Mouse (Mus musculus): ENCODE results near the gene Prkag1. TPM values are rescaled to one million over a fixed set of nuclear protein-coding genes. Genes with fewer than 3 reads are reported as not detected.
"Not testable (repeated sequence)": the region's sequence is repeated elsewhere in the genome, so short reads cannot be mapped to it uniquely, and the experiment has no call there.

Prkag1 gene
- polyA plus RNA-seq, 1 experiment from 2014 or later = 128 TPM

DNA sequence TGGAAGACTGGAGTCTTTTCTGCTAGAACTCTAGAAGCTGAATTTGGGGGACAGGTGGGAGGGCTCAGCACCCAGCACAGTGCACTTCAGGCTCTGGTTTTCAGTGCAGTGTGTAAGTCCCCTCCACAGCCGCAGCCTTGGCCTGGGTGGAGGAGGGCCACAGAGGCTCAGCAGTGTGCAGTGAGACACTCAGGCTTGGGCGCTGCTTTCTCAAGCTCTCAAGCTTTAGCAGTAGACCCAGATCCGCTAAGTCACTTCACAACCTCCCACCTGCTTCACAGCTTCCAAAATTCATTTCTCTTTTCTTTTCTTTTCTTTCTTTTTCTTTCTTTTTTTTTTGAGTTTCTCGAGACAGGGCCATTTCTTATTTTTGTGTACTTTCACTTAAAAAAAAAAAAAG is 10.4 kb downstream of the Prkag1 start:
- no peak overlapping the region for H3K4me3 ChIP-seq (ENCODE audit: low read depth, low read length)
- H3K27me3 ChIP-seq (replicated peaks; ENCODE audit: control insufficient read depth, insufficient read depth, low read length) = no peaks in the 10 kb centered on the region
- DNase-seq (ENCODE audit: low spot score) = no peak
- ATAC-seq (replicated peaks; ENCODE audit: low FRiP score) = no peak
- H3K9me3 ChIP-seq (ENCODE audit: control insufficient read depth, low read length) = no peaks in the 10 kb centered on the region
- H3K4me2 ChIP-seq = no peak overlapping the region
- H3K27ac ChIP-seq (ENCODE audit: low read depth, low read length) = no peak overlapping the region
- WGBS = 87% methylated on average over 4 of the region's 4 CpGs
- no peaks in the 10 kb centered on the region for H3K4me1 ChIP-seq (replicated peaks; ENCODE audit: control insufficient read depth, insufficient read depth, low read length)
- no peak overlapping the region for H3K9ac ChIP-seq (ENCODE audit: low read depth, low read length)
- peaks cover 32% of the 10 kb centered on the region for H3K36me3 ChIP-seq (ENCODE audit: control insufficient read depth, insufficient read depth, low read length)

DNA sequence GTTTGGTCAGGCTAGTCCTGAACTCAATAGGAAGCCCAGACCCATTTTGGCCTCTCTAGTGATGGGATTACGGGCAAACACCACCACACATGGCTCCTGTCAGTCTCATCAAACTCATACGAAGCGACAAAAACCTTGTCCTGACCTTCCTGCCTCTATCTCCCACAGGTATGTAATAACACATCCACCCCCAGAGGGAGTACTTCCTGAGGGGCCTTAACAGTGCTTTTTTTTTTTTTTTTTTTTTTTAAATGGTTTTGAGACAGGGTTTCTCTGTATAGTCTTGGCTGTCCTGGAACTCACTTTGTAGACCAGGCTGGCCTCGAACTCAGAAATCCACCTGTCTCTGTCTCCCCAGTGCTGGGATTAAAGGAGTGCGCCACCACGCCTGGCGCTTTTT is 13.2 kb downstream of the Prkag1 start:
- no peaks in the 10 kb centered on the region for H3K9me3 ChIP-seq (ENCODE audit: control insufficient read depth, low read length)
- no peak overlapping the region for H3K27ac ChIP-seq (ENCODE audit: low read depth, low read length)
- H3K4me1 ChIP-seq (replicated peaks; ENCODE audit: control insufficient read depth, insufficient read depth, low read length) = no peaks in the 10 kb centered on the region
- H3K27me3 ChIP-seq (replicated peaks; ENCODE audit: control insufficient read depth, insufficient read depth, low read length) = no peaks in the 10 kb centered on the region
- no peak overlapping the region for H3K4me3 ChIP-seq (ENCODE audit: low read depth, low read length)
- WGBS = 91% methylated on average over 7 of the region's 7 CpGs
- peaks cover 30% of the 10 kb centered on the region for H3K36me3 ChIP-seq (ENCODE audit: control insufficient read depth, insufficient read depth, low read length)
- DNase-seq (ENCODE audit: low spot score) (no peak), ATAC-seq (replicated peaks; ENCODE audit: low FRiP score) (no peak)
- H3K4me2 ChIP-seq = no peak overlapping the region
- H3K9ac ChIP-seq (ENCODE audit: low read depth, low read length) = no peak overlapping the region

GRCm38 (mm10) chr15:98812741-98813424 is 18.4 kb downstream of the Prkag1 start:
- Histone ChIP-seq H3K9ac (ENCODE audit: low read depth, low read length) (no peak overlapping the region), H3K9me3 (ENCODE audit: control insufficient read depth, low read length) (no peaks in the 10 kb centered on the region), H3K4me1 (replicated peaks; ENCODE audit: control insufficient read depth, insufficient read depth, low read length) (peaks cover 7% of the 10 kb centered on the region), H3K4me3 (ENCODE audit: low read depth, low read length) (no peak overlapping the region), H3K4me2 (no peak overlapping the region), H3K27me3 (replicated peaks; ENCODE audit: control insufficient read depth, insufficient read depth, low read length) (peaks cover 23% of the 10 kb centered on the region), H3K27ac (ENCODE audit: low read depth, low read length) (no peak overlapping the region), H3K36me3 (ENCODE audit: control insufficient read depth, insufficient read depth, low read length) (peaks cover 27% of the 10 kb centered on the region)
- ATAC-seq (replicated peaks; ENCODE audit: low FRiP score) = no peak
- DNase-seq (ENCODE audit: low spot score) = no peak
- WGBS = 81% methylated on average over 20 of the region's 20 CpGs

DNA sequence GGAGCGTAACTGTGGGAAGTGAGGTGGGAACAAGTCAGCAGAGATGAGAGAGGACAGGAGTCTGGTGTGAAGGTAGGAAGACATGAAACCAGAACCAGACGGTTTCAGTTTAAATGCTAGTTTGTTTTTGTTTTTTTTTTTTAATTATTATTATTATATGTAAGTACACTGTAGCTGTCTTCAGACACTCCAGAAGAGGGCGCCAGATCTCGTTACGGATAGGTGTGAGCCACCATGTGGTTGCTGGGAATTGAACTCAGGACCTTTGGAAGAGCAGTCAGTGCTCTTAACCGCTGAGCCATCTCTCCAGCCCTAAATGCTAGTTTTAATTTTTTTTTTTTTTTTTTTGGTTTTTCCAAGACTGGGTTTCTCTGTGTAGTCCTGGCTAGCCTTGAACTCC is 21.1 kb downstream of the Prkag1 start:
- not testable (repeated sequence) for ATAC-seq (replicated peaks; ENCODE audit: low FRiP score)

GRCm38 (mm10) chr15:98809390-98809789 is 21.9 kb downstream of the Prkag1 start, which contains the start of gene Ddn:
Ddn (minus strand) TSS chr15:98809490.
- peak within 1 kb of the TSS; percentile 66; the same call in 1 of the 2 replicates for H3K4me2 ChIP-seq
- H3K4me3 ChIP-seq (ENCODE audit: low read depth, low read length) = peak within 1 kb of the TSS; percentile 41
- WGBS = 54% methylated on average over 3 of the region's 3 CpGs
- ATAC-seq (replicated peaks; ENCODE audit: low FRiP score) (no peak), DNase-seq (ENCODE audit: low spot score) (no peak)
- H3K36me3 ChIP-seq (ENCODE audit: control insufficient read depth, insufficient read depth, low read length) = peaks cover 13% of the 10 kb centered on the region
- peaks cover 58% of the 10 kb centered on the region for H3K27me3 ChIP-seq (replicated peaks; ENCODE audit: control insufficient read depth, insufficient read depth, low read length)
- H3K27ac ChIP-seq (ENCODE audit: low read depth, low read length) = no peak within 1 kb of the TSS
- H3K4me1 ChIP-seq (replicated peaks; ENCODE audit: control insufficient read depth, insufficient read depth, low read length) = peaks cover 32% of the 10 kb centered on the region
- H3K9me3 ChIP-seq (ENCODE audit: control insufficient read depth, low read length) = no peaks in the 10 kb centered on the region
- H3K9ac ChIP-seq (ENCODE audit: low read depth, low read length) = no peak within 1 kb of the TSS

More for the DNA sequence above, 21.1 kb downstream of the Prkag1 start:
- not testable (repeated sequence) for H3K9ac ChIP-seq (ENCODE audit: low read depth, low read length); H3K9me3 ChIP-seq (ENCODE audit: control insufficient read depth, low read length); H3K27ac ChIP-seq (ENCODE audit: low read depth, low read length); H3K4me3 ChIP-seq (ENCODE audit: low read depth, low read length); H3K4me2 ChIP-seq; DNase-seq (ENCODE audit: low spot score)
- Histone ChIP-seq H3K4me1 (replicated peaks; ENCODE audit: control insufficient read depth, insufficient read depth, low read length) (peaks cover 30% of the 10 kb centered on the region), H3K36me3 (ENCODE audit: control insufficient read depth, insufficient read depth, low read length) (peaks cover 15% of the 10 kb centered on the region), H3K27me3 (replicated peaks; ENCODE audit: control insufficient read depth, insufficient read depth, low read length) (peaks cover 50% of the 10 kb centered on the region)
- WGBS = 62% methylated on average over 6 of the region's 6 CpGs

GRCm38 (mm10) chr15:98808651-98809134 is 22.6 kb downstream of the Prkag1 start:
- no peak for DNase-seq (ENCODE audit: low spot score)
- Histone ChIP-seq H3K36me3 (ENCODE audit: control insufficient read depth, insufficient read depth, low read length) (peaks cover 12% of the 10 kb centered on the region), H3K4me1 (replicated peaks; ENCODE audit: control insufficient read depth, insufficient read depth, low read length) (peaks cover 34% of the 10 kb centered on the region), H3K27ac (ENCODE audit: low read depth, low read length) (no peak overlapping the region), H3K9ac (ENCODE audit: low read depth, low read length) (no peak overlapping the region), H3K9me3 (ENCODE audit: control insufficient read depth, low read length) (no peaks in the 10 kb centered on the region), H3K27me3 (replicated peaks; ENCODE audit: control insufficient read depth, insufficient read depth, low read length) (peaks cover 65% of the 10 kb centered on the region), H3K4me2 (peak overlapping the region; percentile 66; the same call in 1 of the 2 replicates), H3K4me3 (ENCODE audit: low read depth, low read length) (peak overlapping the region; percentile 41)
- 17% methylated on average over 6 of the region's 6 CpGs for WGBS
- ATAC-seq (replicated peaks; ENCODE audit: low FRiP score) = no peak

- H3K27me3 ChIP-seq (replicated peaks; ENCODE audit: control insufficient read depth, insufficient read depth, low read length) = peaks cover 71% of the 10 kb centered on the region
- H3K9me3 ChIP-seq (ENCODE audit: control insufficient read depth, low read length) = no peaks in the 10 kb centered on the region
- H3K4me3 ChIP-seq (ENCODE audit: low read depth, low read length) = peak overlapping the region; percentile 41
- H3K4me2 ChIP-seq = peak overlapping the region; percentile 66
- ATAC-seq (replicated peaks; ENCODE audit: low FRiP score) (no peak), DNase-seq (ENCODE audit: low spot score) (no peak)
- peaks cover 6% of the 10 kb centered on the region for H3K36me3 ChIP-seq (ENCODE audit: control insufficient read depth, insufficient read depth, low read length)
- H3K27ac ChIP-seq (ENCODE audit: low read depth, low read length) = no peak overlapping the region
- no peak overlapping the region for H3K9ac ChIP-seq (ENCODE audit: low read depth, low read length)
- H3K4me1 ChIP-seq (replicated peaks; ENCODE audit: control insufficient read depth, insufficient read depth, low read length) = peaks cover 37% of the 10 kb centered on the region
- WGBS = 1% methylated on average over 33 of the region's 34 CpGs
Measured at GRCm38 (mm10) chr15:98807895-98808650, 23.2 kb downstream of the Prkag1 start.

- peak overlapping the region; percentile 66 for H3K4me2 ChIP-seq
- H3K9me3 ChIP-seq (ENCODE audit: control insufficient read depth, low read length) = no peaks in the 10 kb centered on the region
- H3K27me3 ChIP-seq (replicated peaks; ENCODE audit: control insufficient read depth, insufficient read depth, low read length) = peaks cover 81% of the 10 kb centered on the region
- peak overlapping the region; percentile 41 for H3K4me3 ChIP-seq (ENCODE audit: low read depth, low read length)
- H3K4me1 ChIP-seq (replicated peaks; ENCODE audit: control insufficient read depth, insufficient read depth, low read length) = peaks cover 39% of the 10 kb centered on the region
- 0 out of 2 replicates have a peak, but pooled peaks cover 2% of the 10 kb centered on the region for H3K36me3 ChIP-seq (ENCODE audit: control insufficient read depth, insufficient read depth, low read length)
- DNase-seq (ENCODE audit: low spot score) (peak; percentile 52), ATAC-seq (replicated peaks; ENCODE audit: low FRiP score) (peak; percentile 39; the same call in 1 of the 2 replicates)
- WGBS = 2% methylated on average over 56 of the region's 58 CpGs
- no peak overlapping the region for H3K27ac ChIP-seq (ENCODE audit: low read depth, low read length)
- H3K9ac ChIP-seq (ENCODE audit: low read depth, low read length) = no peak overlapping the region
Measured at GRCm38 (mm10) chr15:98806809-98807770, 24.2 kb downstream of the Prkag1 start.

Data from liver, embryonic 11.5 days (tissue).